Mouse (Mus musculus) liver, adult 2 months (tissue): Measurements from ENCODE around the gene Ppp1r14d.

Source experiments
- CTCF ChIP-seq: fragments of 200-500 bp; IDR thresholded peaks from 2 replicates; pipeline ENCODE4 v1.5.1; 2011; ENCODE audit warnings: low read depth, low read length, control low read depth
- POLR2A ChIP-seq: fragments of 200-500 bp; IDR thresholded peaks from 2 replicates; pipeline ENCODE4 v1.6.1; 2011; ENCODE audit warnings: low read length, control low read depth; ENCODE audit not compliant: insufficient read depth; ENCODE audit errors: extremely low read depth

- no peak for TF ChIP-seq CTCF
- no peak for TF ChIP-seq POLR2A
Observed at GRCm38 (mm10) chr2:119254976-119255375, 25.3 kb upstream of the Ppp1r14d start.
